Mouse (Mus musculus) testis, adult 2 months (tissue): ENCODE measurements at regions not wholly inside any gene's neighbourhood (a gene's known extent, or its start where the extent isn't known, plus 50 kb on each side); places are given as distances from the start of the nearest gene placed in this dataset.

Source experiments
- CTCF ChIP-seq: fragments of 200-500 bp; IDR thresholded peaks from 2 replicates; pipeline ENCODE4 v1.5.1; 2012; ENCODE audit warnings: low read depth, mild to moderate bottlenecking, inconsistent platforms, low read length, moderate library complexity; ENCODE audit not compliant: control insufficient read depth, insufficient read depth, insufficient replicate concordance
- POLR2A ChIP-seq: fragments of 200-500 bp; IDR thresholded peaks from 2 replicates; pipeline ENCODE4 v1.6.1; 2012; ENCODE audit warnings: low read depth, mild to moderate bottlenecking, inconsistent platforms, low read length, moderate library complexity; ENCODE audit not compliant: control insufficient read depth

GRCm38 (mm10) chr6:51710926-51711615 lies 187.4 kb downstream of the Snx10 start:
- peak; percentile 30; the same call in 1 of the 2 replicates for TF ChIP-seq POLR2A
- no peak for TF ChIP-seq CTCF
